Mouse (Mus musculus) bone marrow macrophage, adult 2 months (primary cell): ENCODE measurements around the gene Hcst.

ENCODE experiments used
- CTCF ChIP-seq: IDR thresholded peaks from 2 replicates; pipeline ENCODE4 v1.5.1; 2012; ENCODE audit warnings: low read depth, mild to moderate bottlenecking, low read length, moderate library complexity
- POLR2A ChIP-seq: IDR thresholded peaks from 2 replicates; pipeline ENCODE4 v1.6.1; 2012; ENCODE audit warnings: mild to moderate bottlenecking, low read depth, low read length, borderline replicate concordance

GRCm38 (mm10) chr7:30431793-30432192, 12.1 kb upstream of the Hcst start:
- TF ChIP-seq CTCF (peak; percentile 56), POLR2A (no peak)
